Mouse (Mus musculus): ENCODE results near the gene Mttp.

Mttp gene

DNA sequence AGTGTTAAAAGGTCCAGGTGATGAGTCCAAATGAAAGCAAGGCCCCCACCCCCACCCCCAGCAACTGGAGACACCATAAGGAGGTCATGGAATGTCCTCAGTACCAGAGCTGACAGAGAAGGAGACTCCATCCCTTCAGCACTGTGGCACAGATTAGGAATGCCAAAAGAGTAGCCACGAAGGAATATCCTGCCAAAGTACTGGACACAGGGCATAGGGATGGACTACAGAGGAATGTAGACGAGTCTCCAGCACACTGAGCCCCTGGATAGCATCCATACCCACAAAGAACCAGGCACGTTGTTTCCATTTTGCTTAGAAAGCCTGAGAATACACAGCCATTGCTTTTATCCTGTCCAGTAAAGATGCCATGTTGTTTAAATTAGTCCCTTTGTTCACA, 93.3 kb downstream of the Mttp start:
- DNase-seq (ENCODE audit: low spot score), result no peak

DNA sequence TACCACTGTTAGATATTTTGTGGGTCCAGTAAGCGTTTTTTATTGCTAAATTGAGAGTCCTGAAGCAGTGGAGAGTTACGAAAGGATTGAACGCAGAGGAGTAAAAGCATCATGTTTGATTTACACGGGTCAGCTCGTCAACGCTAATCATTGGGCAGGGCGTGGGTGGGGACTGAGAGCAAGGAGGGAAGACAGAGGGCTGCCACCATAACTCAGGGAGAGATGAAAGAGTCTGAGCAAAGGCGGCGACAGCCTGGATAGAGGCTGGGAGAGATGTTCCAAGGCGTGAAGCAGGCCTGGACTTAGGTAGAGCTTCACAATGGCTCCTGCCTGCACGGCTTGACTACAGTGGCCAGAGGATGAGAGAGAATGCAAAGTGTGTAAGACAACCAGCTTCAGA, 94.0 kb downstream of the Mttp start:
- no peak for DNase-seq (ENCODE audit: low spot score)

DNA sequence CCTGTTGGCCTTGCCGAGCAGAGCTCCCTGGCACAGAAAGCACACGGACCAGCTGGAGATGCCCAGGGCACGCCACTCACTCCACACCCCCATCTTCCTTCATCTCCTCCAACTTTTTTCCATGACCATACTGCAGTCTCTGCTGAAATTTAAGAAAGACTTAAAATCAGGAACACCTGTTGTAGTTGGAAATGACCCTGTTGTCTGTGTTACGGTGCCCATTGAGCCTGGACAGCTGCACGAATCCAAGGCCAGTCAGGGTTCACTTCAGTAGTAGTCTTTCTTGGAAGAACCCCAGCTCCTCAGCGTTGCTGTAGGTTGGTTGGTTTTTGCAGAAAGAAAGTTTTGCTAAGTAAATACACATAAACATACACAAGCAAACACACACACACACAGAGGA, 95.2 kb downstream of the Mttp start:
- DNase-seq (ENCODE audit: low spot score), result no peak

DNA sequence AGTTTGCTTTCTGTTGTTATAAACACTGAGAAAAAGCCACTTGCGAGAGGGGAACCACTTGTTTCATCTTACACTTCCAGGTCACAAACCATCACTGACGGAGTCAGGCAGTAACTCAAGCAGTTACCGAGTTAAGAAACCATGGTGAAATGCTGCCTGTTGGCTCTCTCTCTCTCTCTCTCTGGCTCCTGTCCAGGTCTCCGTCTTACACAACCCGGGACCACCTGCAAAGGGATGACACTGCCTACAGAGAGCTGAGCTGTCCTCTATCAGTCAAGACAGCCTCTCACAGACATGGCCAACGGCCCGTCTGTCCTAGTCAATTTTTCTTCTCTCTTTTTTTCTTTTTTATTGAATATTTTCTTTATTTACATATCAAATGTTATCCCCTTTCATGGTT, 101.5 kb downstream of the Mttp start:
- no peak for DNase-seq (ENCODE audit: low spot score)

DNA sequence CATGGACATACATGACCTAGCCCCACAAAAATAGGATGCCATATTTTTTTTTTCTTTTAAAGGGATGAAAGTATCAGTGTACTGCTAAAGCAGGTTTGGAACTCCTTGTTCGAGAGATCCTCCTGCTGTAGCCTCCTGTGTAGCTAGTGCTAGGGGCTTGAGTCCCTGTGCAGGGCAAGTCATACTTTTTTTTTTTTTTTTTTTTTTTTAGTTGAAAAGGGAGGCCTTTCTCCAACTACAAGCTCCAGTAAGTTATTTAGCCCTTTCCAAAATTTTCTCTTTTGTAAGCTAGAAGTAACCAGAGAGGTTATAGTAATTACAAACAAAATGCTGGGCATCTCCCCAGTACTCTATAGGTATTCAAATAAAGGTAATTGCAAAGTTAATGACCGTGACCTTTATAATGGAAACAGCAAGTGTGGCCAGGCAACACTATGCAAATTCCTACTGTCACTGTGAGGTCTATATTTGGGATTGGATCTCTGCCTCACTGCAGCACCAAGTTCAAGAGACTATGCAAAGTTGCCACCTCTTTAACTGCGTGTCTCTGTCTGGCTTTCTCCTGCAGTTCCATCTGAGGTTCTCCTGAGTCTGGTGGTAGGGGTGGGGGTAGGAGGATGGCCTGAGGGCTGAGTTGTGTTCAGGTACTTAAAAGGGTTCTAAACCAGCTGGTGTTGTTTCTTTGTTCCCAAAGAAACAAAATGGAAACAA, 103.0 kb downstream of the Mttp start:
- DNase-seq (ENCODE audit: low spot score), result no peak

DNA sequence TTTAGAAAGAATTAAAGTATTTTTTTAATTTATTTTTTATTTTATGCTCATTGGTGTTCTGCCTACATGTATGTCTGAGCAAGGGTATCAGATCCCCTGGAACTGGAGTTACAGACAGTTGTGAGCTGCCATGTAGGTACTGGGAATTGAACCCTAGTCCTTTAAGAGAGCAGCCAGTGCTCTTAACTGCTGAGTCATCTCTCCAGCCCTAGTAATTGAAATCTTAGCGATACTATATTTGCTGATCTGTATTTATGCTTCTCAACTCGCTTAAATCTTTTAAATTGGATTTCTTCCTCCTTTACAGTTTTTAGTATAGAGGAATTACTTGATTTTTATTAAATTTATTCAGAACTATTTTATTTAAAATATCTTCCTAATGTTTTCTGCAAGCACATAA, 103.8 kb downstream of the Mttp start:
- no peak for DNase-seq (ENCODE audit: low spot score)

All from urinary bladder, postnatal 14 days (tissue).